Mouse (Mus musculus) left cerebral cortex, adult 8-10 months (tissue): ENCODE results near the gene Rbpj. TPM values are rescaled to one million over a fixed set of nuclear protein-coding genes. Genes with fewer than 3 reads are reported as not detected.

Source experiments
- DNase-seq, 2 experiments: peaks; one replicate each; pipeline ENCODE4 v3.0.0; 2022; ENCODE audit warnings: low spot score in 2 of 2
- total RNA-seq, 4 experiments: library from RNA; stranded (reverse); gene quantifications; 2 replicates each; pipeline ENCODE4 v1.2.4; 2022

Rbpj gene
- total RNA-seq = 10 to 100 TPM; 24.7 to 33.8 (median 28.9) TPM

DNA sequence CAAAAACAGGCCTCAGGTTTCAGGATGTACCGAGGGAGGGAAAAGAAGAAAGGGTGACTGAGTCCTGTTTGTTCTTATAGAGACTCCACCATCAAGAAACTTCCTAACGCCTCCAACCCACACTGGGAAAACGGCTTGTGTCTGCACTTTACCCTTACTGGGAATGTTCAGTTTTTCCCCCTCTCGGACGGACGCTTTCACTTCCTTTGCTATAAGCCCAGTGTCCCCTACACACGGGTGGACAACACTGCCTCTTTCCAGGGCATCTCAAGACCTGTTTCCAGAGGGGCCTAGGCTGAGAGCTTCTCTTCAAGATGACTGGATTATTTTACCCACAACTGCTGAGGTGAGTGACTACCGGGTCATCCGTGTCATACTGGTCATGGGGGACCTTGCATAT, at the start of gene Rbpj:
TSS of gene Rbpj (plus strand) at position 270 of the 400 bp plus-strand sequence.
- no peak for DNase-seq

- DNase-seq = no peak
Observed at GRCm38 (mm10) chr5:53420777-53421176, 45.2 kb upstream of the Rbpj start.

GRCm38 (mm10) chr5:53421291-53421690, 44.7 kb upstream of the Rbpj start:
- DNase-seq = no peak

DNA sequence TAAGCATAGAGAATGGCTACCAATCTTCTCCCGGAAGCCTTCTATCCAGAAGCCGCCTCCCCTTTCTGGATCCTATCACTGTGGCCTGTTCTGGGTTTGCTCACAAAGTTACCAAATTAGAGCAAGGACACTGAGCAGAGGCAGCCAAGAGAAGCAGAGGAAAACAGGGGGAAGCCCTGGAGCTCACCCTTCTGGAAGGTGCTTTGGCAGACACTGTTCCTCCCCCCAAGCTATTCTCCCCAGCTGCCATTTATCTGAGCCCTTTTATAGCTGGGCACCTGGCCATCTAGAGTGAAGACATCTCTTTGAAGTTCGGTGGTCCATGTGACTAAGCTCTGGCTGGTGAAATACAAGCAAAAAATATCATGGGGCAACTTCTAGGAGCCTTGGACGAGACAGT, 38.5 kb upstream of the Rbpj start:
- no peak for DNase-seq

DNA sequence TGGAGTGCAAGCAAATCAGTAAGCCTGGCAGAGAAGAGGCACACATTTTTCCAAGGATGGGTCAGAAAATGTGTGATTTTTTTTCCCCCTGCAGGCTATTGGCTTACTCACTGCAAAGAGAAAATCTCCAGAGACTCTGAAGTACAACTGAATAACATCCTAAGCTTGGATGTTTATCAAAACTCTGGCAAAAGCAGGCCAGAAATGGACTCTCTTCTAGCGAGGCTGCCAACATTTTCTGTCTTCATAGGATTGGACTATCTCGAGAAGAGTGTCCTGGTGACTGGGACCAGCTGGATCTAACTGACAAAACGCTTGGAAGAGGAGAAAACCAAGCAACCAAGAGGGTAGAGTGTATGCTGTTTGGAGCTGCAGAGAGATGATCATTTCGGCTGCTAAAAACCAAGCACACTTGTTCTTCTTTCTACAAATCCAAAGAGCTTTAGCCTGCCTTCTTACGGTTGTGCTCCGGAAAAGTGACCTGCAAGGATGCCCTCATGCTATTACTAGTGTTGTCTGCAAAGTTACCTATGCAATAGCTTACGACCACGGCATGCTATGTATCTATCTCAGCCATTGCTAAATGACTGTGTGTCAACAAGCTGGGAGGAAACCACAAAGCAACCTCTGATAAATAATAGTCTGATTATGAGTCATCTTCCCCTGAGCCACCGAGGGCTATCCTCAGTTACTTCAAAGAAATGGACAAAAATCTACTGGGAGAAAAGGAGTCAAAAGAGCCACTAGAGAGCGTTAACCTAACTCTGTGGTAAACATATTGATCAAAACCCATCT, 36.1 kb upstream of the Rbpj start:
- no peak for DNase-seq

DNA sequence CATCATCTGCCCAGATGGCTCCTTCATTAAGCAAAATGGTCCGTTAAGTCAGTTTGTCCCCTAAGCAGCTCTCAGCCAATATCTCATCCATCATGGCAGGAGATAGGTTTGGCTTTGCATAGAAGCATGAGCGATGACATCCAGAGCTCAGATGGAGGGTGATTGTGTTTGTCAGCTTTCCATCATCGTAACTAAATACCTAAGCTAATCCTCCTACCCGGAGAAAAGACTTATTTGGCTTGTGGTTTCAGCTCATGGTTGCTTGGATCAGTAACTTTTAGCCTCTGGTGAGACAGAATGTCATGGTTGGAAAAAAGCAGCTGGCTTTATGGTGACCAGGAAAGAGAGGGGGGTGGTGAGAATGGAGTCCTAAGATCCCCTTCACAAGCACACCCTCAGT, 33.5 kb upstream of the Rbpj start:
- no peak for DNase-seq

GRCm38 (mm10) chr5:53436905-53437632, 28.9 kb upstream of the Rbpj start:
- no peak for DNase-seq

DNA sequence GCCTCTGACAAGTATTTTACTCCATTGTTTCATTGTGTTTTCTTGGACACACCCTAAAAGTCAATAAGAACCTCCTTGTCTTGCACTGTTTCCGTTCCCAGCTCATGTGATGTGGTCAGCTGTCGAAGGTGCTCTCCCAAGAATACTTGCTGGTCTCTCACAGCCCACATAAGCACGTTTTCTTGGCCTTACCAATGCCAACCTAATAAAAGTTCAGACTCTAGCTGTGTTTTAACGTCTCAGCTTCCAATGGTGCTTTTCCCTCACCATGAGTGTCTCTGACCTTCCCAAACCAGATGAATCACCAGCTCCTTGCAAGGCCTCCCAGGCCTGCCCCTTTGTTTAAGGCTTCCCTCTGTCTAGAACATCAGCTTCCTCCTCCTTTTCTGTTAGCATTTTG, 28.2 kb upstream of the Rbpj start:
- DNase-seq = no peak

DNA sequence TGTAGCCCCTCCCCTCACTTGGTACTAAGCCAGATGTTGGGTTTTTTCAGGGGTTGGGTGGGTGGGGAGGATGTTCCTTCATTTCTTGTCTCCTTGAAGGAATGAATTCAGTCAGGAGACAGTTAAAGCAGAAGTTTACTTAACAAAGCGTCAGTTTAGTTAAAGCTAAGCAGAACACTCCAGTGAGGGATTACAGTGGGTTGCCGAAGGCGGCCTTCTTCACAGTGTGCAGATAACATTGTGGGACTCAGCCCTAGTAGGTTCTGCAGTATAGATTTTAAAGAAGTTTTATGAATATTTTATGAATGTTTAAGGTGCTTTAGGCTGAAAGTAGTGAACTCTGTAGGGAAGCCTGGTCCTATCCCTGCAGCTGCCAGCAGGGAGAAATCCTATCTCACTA, 27.7 kb upstream of the Rbpj start:
- no peak for DNase-seq

GRCm38 (mm10) chr5:53439655-53440054, 26.3 kb upstream of the Rbpj start:
- DNase-seq = no peak

- no peak for DNase-seq
Observed at GRCm38 (mm10) chr5:53444030-53444429, 21.9 kb upstream of the Rbpj start.

DNA sequence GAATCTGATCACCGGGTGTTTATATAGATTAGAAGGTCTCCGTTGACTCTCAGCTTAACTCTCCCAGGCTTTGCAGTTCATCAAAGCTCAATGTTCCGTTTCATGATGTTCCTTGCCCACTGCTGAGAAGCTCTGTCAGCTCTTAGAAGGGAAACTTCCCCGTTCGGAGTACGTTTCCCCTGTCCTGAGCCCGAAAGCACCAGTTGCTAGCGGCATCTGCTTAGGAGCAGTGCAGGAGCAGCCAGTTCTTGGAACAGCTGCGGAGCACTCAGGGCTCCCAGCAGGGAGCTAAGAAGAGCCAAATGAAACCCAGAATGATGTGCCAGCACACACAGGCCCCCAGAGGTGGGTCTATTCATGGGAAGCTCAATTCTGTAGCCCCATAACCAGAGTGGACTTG, 15.0 kb upstream of the Rbpj start:
- no peak for DNase-seq

- no peak for DNase-seq
Observed at GRCm38 (mm10) chr5:53451829-53452228, 14.1 kb upstream of the Rbpj start.

DNA sequence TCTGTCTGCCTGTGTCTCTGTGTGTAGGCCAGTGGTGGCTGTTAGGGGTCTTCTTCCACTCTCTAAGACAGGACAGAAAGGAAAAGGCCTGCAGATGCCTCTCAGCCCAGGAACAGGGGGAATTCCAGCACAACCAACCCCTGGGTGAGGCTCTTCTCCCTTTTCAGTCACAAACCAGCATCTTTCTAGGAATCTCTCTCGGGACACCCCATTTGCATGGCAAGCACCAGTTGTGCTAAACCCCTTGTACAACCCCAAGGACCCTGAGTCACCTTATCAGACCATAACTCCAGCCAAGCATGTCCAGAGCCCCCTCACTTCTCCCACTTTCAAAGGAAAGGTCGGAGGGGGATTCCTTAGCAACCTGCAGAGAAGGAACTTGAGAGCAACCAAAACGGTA, 13.0 kb upstream of the Rbpj start:
- DNase-seq = no peak

- DNase-seq = no peak
Observed at GRCm38 (mm10) chr5:53454706-53455105, 11.2 kb upstream of the Rbpj start.

GRCm38 (mm10) chr5:53455459-53455858, 10.5 kb upstream of the Rbpj start:
- DNase-seq = no peak

GRCm38 (mm10) chr5:53460196-53460595, 5.8 kb upstream of the Rbpj start:
- DNase-seq = no peak

- no peak for DNase-seq
Observed at GRCm38 (mm10) chr5:53463098-53464018, 2.6 kb upstream of the Rbpj start.

- no peak for DNase-seq
Observed at GRCm38 (mm10) chr5:53466422-53467333, 726 bp downstream of the Rbpj start.

DNA sequence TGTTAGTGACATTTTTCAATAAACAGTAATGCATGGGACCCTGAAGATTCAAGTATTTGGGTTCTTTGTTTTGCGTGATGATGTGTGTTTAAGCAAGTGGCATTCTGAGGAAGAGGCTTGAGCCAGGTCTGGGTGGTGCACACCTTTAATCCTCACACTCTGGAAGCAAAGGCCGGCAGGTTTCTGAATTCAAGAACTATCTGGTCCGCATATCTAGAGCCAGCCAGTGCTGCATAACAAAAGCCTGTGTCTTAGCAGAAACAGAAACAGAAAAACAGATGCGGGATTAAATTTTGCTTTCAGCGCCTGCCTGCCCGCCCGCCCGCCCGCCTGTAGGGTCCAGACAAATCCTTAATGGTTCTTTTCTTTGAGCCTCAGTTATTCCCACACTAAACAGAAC, 1.6 kb downstream of the Rbpj start:
- no peak for DNase-seq

- no peak for DNase-seq
Observed at GRCm38 (mm10) chr5:53468366-53468765, 2.4 kb downstream of the Rbpj start.
